Mouse (Mus musculus) stomach, postnatal 0 days (tissue): ENCODE results near the gene Tmem74b.

ENCODE experiments used
- CTCF ChIP-seq: IDR thresholded peaks from 2 replicates; pipeline ENCODE4 v1.5.1; 2016; ENCODE audit warnings: antibody characterized with exemption, low read depth, mild to moderate bottlenecking, moderate library complexity
- EP300 ChIP-seq: optimal IDR thresholded peaks from 2 replicates; pipeline ENCODE3; 2016; ENCODE audit warnings: antibody characterized with exemption

- TF ChIP-seq CTCF = peak; percentile 15; the same call in 1 of the 2 replicates
- no peak for TF ChIP-seq EP300
Measured at GRCm38 (mm10) chr2:151740741-151741526, 39.1 kb downstream of the Tmem74b start.
